In genomic region chr19:53704895-53705823, GRCm38 (mm10) we compare ENCODE assay signal across 9 mouse cellular contexts. TPM values are rescaled to one million over a fixed set of nuclear protein-coding genes. Genes with fewer than 3 reads are reported as not detected.
DNase-seq lines count a peak whose midpoint lies in the region; ATAC-seq and TF ChIP-seq lines count a peak whose summit lies in the region.
"Had no signal": no experiment of that assay in that cellular context is flagged by ENCODE, and none has a peak within 500 bp of the region (broad histone marks: within the 10 kb centered on the region; RNA-seq: fewer than 3 reads in every experiment).

No protein-coding gene starts in this region.

- peaks cover 3% of the 10 kb centered on the region; the same call in 1 of the 2 replicates for H3K4me1 ChIP-seq in heart, adult 2 months (ENCODE audit: control insufficient read depth, insufficient read depth, low read length)
- peaks cover 1% of the 10 kb centered on the region; the same call in 1 of the 2 replicates for H3K4me1 ChIP-seq in embryonic facial prominence, embryonic 12.5 days
- H3K4me1 ChIP-seq in liver, embryonic 14.5 days (replicated peaks; ENCODE audit: control insufficient read depth in 2 of 2, insufficient read depth in 2 of 2, low read length in 1 of 2) = no peaks in the 10 kb centered on the region
- H3K4me1 ChIP-seq in neural tube, embryonic 12.5 days = peaks cover 4% of the 10 kb centered on the region
- H3K4me1 ChIP-seq in testis, adult 2 months (ENCODE audit: control insufficient read depth, insufficient read depth, low read length) = peaks cover 4% of the 10 kb centered on the region; the same call in 1 of the 2 replicates

- peak overlapping the region; percentile 37 for H3K27ac ChIP-seq in heart, adult 2 months
- H3K27ac ChIP-seq in embryonic facial prominence, embryonic 12.5 days = no peak overlapping the region
- H3K27ac ChIP-seq in liver, embryonic 14.5 days = no peak overlapping the region
- H3K27ac ChIP-seq in neural tube, embryonic 12.5 days = no peak overlapping the region
- H3K27ac ChIP-seq in testis, adult 2 months (ENCODE audit: control insufficient read depth, insufficient read depth, low read depth, low read length) = no peak overlapping the region

- no peak for TF ChIP-seq POLR2A in heart, adult 2 months (IDR thresholded peaks at IDR 0.05; ENCODE audit: insufficient read depth, low read depth, low read length)
- no peak for TF ChIP-seq POLR2A in testis, adult 2 months (IDR thresholded peaks at IDR 0.05; ENCODE audit: control insufficient read depth, low read depth, low read length)

- no peaks in the 10 kb centered on the region; the same call in none of the 2 replicates for H3K36me3 ChIP-seq in heart, adult 2 months (ENCODE audit: control insufficient read depth, insufficient read depth, low read length)
- no peaks in the 10 kb centered on the region for H3K36me3 ChIP-seq in embryonic facial prominence, embryonic 12.5 days
- H3K36me3 ChIP-seq in liver, embryonic 14.5 days (replicated peaks; ENCODE audit: control insufficient read depth, insufficient read depth, low read depth) = no peaks in the 10 kb centered on the region
- no peaks in the 10 kb centered on the region for H3K36me3 ChIP-seq in neural tube, embryonic 12.5 days
- no peaks in the 10 kb centered on the region for H3K36me3 ChIP-seq in testis, adult 2 months (ENCODE audit: control insufficient read depth, insufficient read depth, low read length)

- no peaks in the 10 kb centered on the region for H3K79me2 ChIP-seq in heart, adult 2 months (replicated peaks; ENCODE audit: control insufficient read depth, insufficient read depth, low read length)

- H3K4me3 ChIP-seq in heart, adult 2 months = no peak overlapping the region
- peak overlapping the region; percentile 34 for H3K4me3 ChIP-seq in embryonic facial prominence, embryonic 12.5 days
- peak overlapping the region in 1 of 2 experiments; percentile 32; a peak in 2 of 4 replicates for H3K4me3 ChIP-seq in liver, embryonic 14.5 days (ENCODE audit: insufficient read depth in 1 of 2, low read depth in 2 of 2, low read length in 2 of 2)
- peak overlapping the region; percentile 30 for H3K4me3 ChIP-seq in neural tube, embryonic 12.5 days
- H3K4me3 ChIP-seq in testis, adult 2 months (ENCODE audit: control insufficient read depth, low read depth, low read length) = no peak overlapping the region; the same call in 1 of the 2 replicates

- peak in 1 of 2 experiments; percentile 56 for DNase-seq in heart, adult 2 months
- DNase-seq in heart, adult 8-10 months (ENCODE audit: low spot score) = no peak
- peak; percentile 77 for DNase-seq in heart, postnatal 4 days
- peak; percentile 61 for DNase-seq in layer of hippocampus, adult 11-12 months (ENCODE audit: low spot score)
- peak in 2 of 3 experiments; percentile 10 to 12 for DNase-seq in liver, embryonic 14.5 days (ENCODE audit: low read depth in 3 of 3, low spot score in 3 of 3)

- no peaks in the 10 kb centered on the region for H3K27me3 ChIP-seq in heart, adult 2 months (ENCODE audit: control insufficient read depth, insufficient read depth, low read length)
- no peaks in the 10 kb centered on the region for H3K27me3 ChIP-seq in embryonic facial prominence, embryonic 12.5 days
- H3K27me3 ChIP-seq in liver, embryonic 14.5 days (ENCODE audit: control insufficient read depth, insufficient read depth, low read length) = no peaks in the 10 kb centered on the region
- no peaks in the 10 kb centered on the region for H3K27me3 ChIP-seq in neural tube, embryonic 12.5 days (replicated peaks)
- no peaks in the 10 kb centered on the region for H3K27me3 ChIP-seq in testis, adult 2 months (ENCODE audit: control insufficient read depth, insufficient read depth, low read length)
- H3K27me3 ChIP-seq: CH12.LX had no signal

- H3K9ac ChIP-seq in heart, adult 2 months (ENCODE audit: low read depth, low read length) = peak overlapping the region; percentile 36; the same call in 1 of the 2 replicates
- H3K9ac ChIP-seq in embryonic facial prominence, embryonic 12.5 days = peak overlapping the region; percentile 44; the same call in 1 of the 2 replicates
- no peak overlapping the region for H3K9ac ChIP-seq in liver, embryonic 14.5 days (replicated peaks)
- peak overlapping the region; percentile 38 for H3K9ac ChIP-seq in neural tube, embryonic 12.5 days

- peak overlapping the region; percentile 60 for H3K4me2 ChIP-seq in embryonic facial prominence, embryonic 12.5 days (replicated peaks)
- H3K4me2 ChIP-seq in liver, embryonic 14.5 days (ENCODE audit: low read depth) = peak overlapping the region; percentile 50
- peak overlapping the region; percentile 62 for H3K4me2 ChIP-seq in neural tube, embryonic 12.5 days (replicated peaks)

- TF ChIP-seq CTCF in heart, adult 2 months (IDR thresholded peaks at IDR 0.05) = peak; percentile 76
- peak; percentile 82 for TF ChIP-seq CTCF in liver, embryonic 14.5 days (IDR thresholded peaks at IDR 0.05; ENCODE audit: low read depth)
- TF ChIP-seq CTCF in testis, adult 2 months (IDR thresholded peaks at IDR 0.05; ENCODE audit: control insufficient read depth, insufficient read depth, insufficient replicate concordance, low read depth, low read length) = peak; percentile 53; the same call in 1 of the 2 replicates

- 0 out of 2 replicates have a peak, but pooled peaks have one; percentile 41 for TF ChIP-seq EP300 in heart, adult 2 months (IDR thresholded peaks at IDR 0.05; ENCODE audit: insufficient read depth, low read depth, low read length)
- no peak for TF ChIP-seq EP300 in liver, embryonic 14.5 days (IDR thresholded peaks at IDR 0.05; ENCODE audit: low read depth)

- 12% methylated on average over 29 of the region's 29 CpGs for WGBS in heart, adult 2 months
- 4% methylated on average over 23 of the region's 29 CpGs for WGBS in embryonic facial prominence, embryonic 12.5 days
- WGBS in liver, embryonic 14.5 days (ENCODE audit: insufficient replicate concordance) = 3% methylated on average over 29 of the region's 29 CpGs
- WGBS in neural tube, embryonic 12.5 days = 5% methylated on average over 29 of the region's 29 CpGs

- H3K9me3 ChIP-seq in embryonic facial prominence, embryonic 12.5 days = no peaks in the 10 kb centered on the region
- H3K9me3 ChIP-seq in liver, embryonic 14.5 days (ENCODE audit: control insufficient read depth, low read length) = no peaks in the 10 kb centered on the region
- no peaks in the 10 kb centered on the region for H3K9me3 ChIP-seq in neural tube, embryonic 12.5 days

- intact Hi-C loops in heart, adult 2 months (cut with DNase I) = no loop called here

- 0 out of 2 replicates have a peak, but pooled peaks have one; percentile 72 for ATAC-seq in embryonic facial prominence, embryonic 12.5 days (ENCODE audit: insufficient number of reproducible peaks, insufficient read depth, low FRiP score, low TSS enrichment)
- no peak for ATAC-seq in liver, embryonic 14.5 days (ENCODE audit: insufficient read depth)
- ATAC-seq in neural tube, embryonic 12.5 days (ENCODE audit: low FRiP score, low read depth) = peak; percentile 83

RNA-seq across cellular contexts. Expression of gene Rbm20, which starts 28.1 kb away (rescaled TPM):
- 100 to 1,000 TPM; 194 to 231 TPM for total RNA-seq in heart, adult 2 months (2021)
- polyA plus RNA-seq in heart, adult 2 months (2012; rRNA removed) = 143 and 161 TPM in 2 replicates
- total RNA-seq in heart, adult 8-10 months (2022) = 100 to 1,000 TPM; 232 to 257 (median 245) TPM
- polyA plus RNA-seq in embryonic facial prominence, embryonic 12.5 days (2016; fragmentation: Nextera tagmentation; extraction: Ambion mirVana) = 2.7 and 3.0 TPM in 2 replicates
- 100 to 1,000 TPM; 265 to 287 TPM for total RNA-seq in heart, postnatal 4 days (2021)
- polyA plus RNA-seq in liver, embryonic 14.5 days (2012; rRNA removed) = 0.04 and 0.08 TPM in 2 replicates
- polyA plus RNA-seq in liver, embryonic 14.5 days (2014; fragmentation: Nextera tagmentation; extraction: Ambion mirVana) = 0.18 TPM in 2 replicates
- 0.97 and 0.98 TPM in 2 replicates for polyA plus RNA-seq in neural tube, embryonic 12.5 days (2016; fragmentation: Nextera tagmentation; extraction: Ambion mirVana)
- 0.71 and 0.78 TPM in 2 replicates for polyA plus RNA-seq in testis, adult 2 months (2012; rRNA removed)

Comparison
In these comparisons a context has a peak if more than half of its experiments do, and no peak if none do; other contexts are left out.
1. H3K4me3 ChIP-seq: peak in embryonic facial prominence, embryonic 12.5 days (single experiment) and neural tube, embryonic 12.5 days (single experiment); none in heart, adult 2 months (single experiment) and testis, adult 2 months (single experiment).
2. RNA of gene Rbm20, which starts 28.1 kb away (polyA plus RNA-seq): 143 to 161 TPM in heart, adult 2 months; 2.7 to 3.0 TPM in embryonic facial prominence, embryonic 12.5 days, 0.97 to 0.98 TPM in neural tube, embryonic 12.5 days, 0.71 to 0.78 TPM in testis, adult 2 months and 0.04 to 0.18 TPM in liver, embryonic 14.5 days; every median in the first group is over 10 times any median in the second.
3. Peak in every context shown above with its lines, with median percentiles within 50 percentile points of each other: CTCF ChIP-seq and H3K4me2 ChIP-seq.